Mouse (Mus musculus) hindbrain, postnatal 0 days (tissue): Measurements from ENCODE around the gene Gm884. TPM values are rescaled to one million over a fixed set of nuclear protein-coding genes. Genes with fewer than 3 reads are reported as not detected.

Experiments
- ATAC-seq: fragments of 200-750 bp; cut with Nextera tagmentation; 2 replicates; pipeline ENCODE4 v1.8.0; 2017; ENCODE audit warnings: mild to moderate bottlenecking, moderate TSS enrichment, moderate library complexity
- DNase-seq: peaks from one replicate; pipeline ENCODE4 v3.0.0-alpha.2; 2015; ENCODE audit warnings: low spot score
- H3K27ac ChIP-seq: fragments of 300-500 bp; sonication (generic); 2 replicates; pipeline ENCODE4 v1.5.1; 2014; ENCODE audit warnings: mild to moderate bottlenecking
- H3K27me3 ChIP-seq: fragments of 300-500 bp; sonication (generic); 2 replicates; pipeline ENCODE4 v1.6.1; 2014; ENCODE audit warnings: low read length, mixed read lengths; ENCODE audit not compliant: insufficient read depth
- H3K36me3 ChIP-seq: fragments of 300-500 bp; sonication (generic); 2 replicates; pipeline ENCODE4 v1.6.1; 2014; ENCODE audit warnings: low read length, mixed read lengths; ENCODE audit not compliant: insufficient read depth
- H3K4me1 ChIP-seq: fragments of 300-500 bp; sonication (generic); 2 replicates; pipeline ENCODE4 v1.6.1; 2014; ENCODE audit warnings: antibody characterized with exemption, low read length, mixed read lengths; ENCODE audit not compliant: insufficient read depth
- H3K4me2 ChIP-seq: fragments of 300-500 bp; sonication (generic); 2 replicates; pipeline ENCODE4 v1.6.1; 2014; ENCODE audit warnings: low read depth, mild to moderate bottlenecking, low read length, moderate library complexity, mixed read lengths
- H3K4me3 ChIP-seq: fragments of 300-500 bp; sonication (generic); 2 replicates; pipeline ENCODE4 v1.5.1; 2014; ENCODE audit warnings: low read length
- H3K9ac ChIP-seq: fragments of 300-500 bp; sonication (generic); replicated peaks from 2 replicates; pipeline ENCODE4 v1.6.1; 2014; ENCODE audit warnings: mild to moderate bottlenecking, low read length, moderate library complexity, mixed read lengths
- H3K9me3 ChIP-seq: fragments of 300-500 bp; sonication (generic); 2 replicates; pipeline ENCODE4 v1.6.1; 2016; ENCODE audit warnings: low read length, mixed read lengths
- CTCF ChIP-seq: IDR thresholded peaks from 2 replicates; pipeline ENCODE4 v1.5.1; 2016; ENCODE audit warnings: antibody characterized with exemption, control low read depth, low read depth
- WGBS: fragments of 180-500 bp; shearing (Covaris S2); extraction: QIAGEN DNeasy Blood & Tissue Kit; methylation state at CpG from one replicate; pipeline ENCODE4 v1.1.7; 2014; 5-methylcytosine and 5-hydroxymethylcytosine counted together
- polyA plus RNA-seq: library from polyadenylated mRNA; unstranded; fragments of >200 nt; fragmentation: Nextera tagmentation; extraction: Ambion mirVana; gene quantifications from 2 replicates; pipeline ENCODE4 v1.2.1, GENCODE M21; 2015
- total RNA-seq: library from RNA; depleted of rRNA; stranded (reverse); fragments of >200 nt; gene quantifications from 2 replicates; pipeline ENCODE4 v1.2.3, GENCODE M21; 2014

Gene Gm884
- total and polyA plus RNA-seq, 2 experiments from 2014 or later, result 0.03 TPM; not detected in 1

- Histone ChIP-seq H3K27ac (no peak overlapping the region), H3K36me3 (no peaks in the 10 kb centered on the region), H3K27me3 (0 out of 2 replicates have a peak, but pooled peaks cover 6% of the 10 kb centered on the region), H3K4me3 (no peak overlapping the region), H3K4me2 (no peak overlapping the region), H3K9ac (no peak overlapping the region), H3K9me3 (no peaks in the 10 kb centered on the region), H3K4me1 (no peaks in the 10 kb centered on the region)
- ATAC-seq (no peak), DNase-seq (no peak)
- TF ChIP-seq CTCF, result no peak
- WGBS, result 86% methylated on average over 6 of the region's 6 CpGs
Observed at GRCm38 (mm10) chr11:103636261-103636660, 15.3 kb upstream of the Gm884 start.

GRCm38 (mm10) chr11:103635481-103635880 lies 14.5 kb upstream of the Gm884 start:
- Histone ChIP-seq H3K27ac (no peak overlapping the region), H3K27me3 (0 out of 2 replicates have a peak, but pooled peaks cover 6% of the 10 kb centered on the region), H3K36me3 (no peaks in the 10 kb centered on the region), H3K4me2 (no peak overlapping the region), H3K4me3 (no peak overlapping the region), H3K9me3 (no peaks in the 10 kb centered on the region), H3K9ac (no peak overlapping the region), H3K4me1 (no peaks in the 10 kb centered on the region)
- ATAC-seq, result no peak
- DNase-seq, result no peak
- TF ChIP-seq CTCF, result no peak
- WGBS, result 77% methylated on average over 3 of the region's 3 CpGs

- no peaks in the 10 kb centered on the region for H3K9me3 ChIP-seq
- H3K27me3 ChIP-seq, result 0 out of 2 replicates have a peak, but pooled peaks cover 6% of the 10 kb centered on the region
- no peak for DNase-seq
- H3K4me1 ChIP-seq, result no peaks in the 10 kb centered on the region
- 87% methylated on average over 7 of the region's 7 CpGs for WGBS
- no peak overlapping the region for H3K27ac ChIP-seq
- H3K4me3 ChIP-seq, result no peak overlapping the region
- no peak overlapping the region for H3K9ac ChIP-seq
- no peak overlapping the region for H3K4me2 ChIP-seq
- TF ChIP-seq CTCF, result no peak
- no peaks in the 10 kb centered on the region for H3K36me3 ChIP-seq
- ATAC-seq, result no peak
Observed at GRCm38 (mm10) chr11:103634806-103635205, 13.9 kb upstream of the Gm884 start.

GRCm38 (mm10) chr11:103627453-103627852 lies 6.5 kb upstream of the Gm884 start:
- no peak overlapping the region for H3K4me3 ChIP-seq
- DNase-seq, result no peak
- TF ChIP-seq CTCF, result no peak
- H3K27me3 ChIP-seq, result no peaks in the 10 kb centered on the region
- no peak for ATAC-seq
- no peak overlapping the region for H3K4me2 ChIP-seq
- H3K4me1 ChIP-seq, result no peaks in the 10 kb centered on the region
- no peak overlapping the region for H3K9ac ChIP-seq
- WGBS, result 83% methylated on average over 23 of the region's 23 CpGs
- no peaks in the 10 kb centered on the region for H3K36me3 ChIP-seq
- no peaks in the 10 kb centered on the region for H3K9me3 ChIP-seq
- no peak overlapping the region for H3K27ac ChIP-seq

GRCm38 (mm10) chr11:103610772-103611171 lies 10.2 kb downstream of the Gm884 start:
- no peak overlapping the region for H3K4me3 ChIP-seq
- no peak for TF ChIP-seq CTCF
- ATAC-seq (no peak), DNase-seq (no peak)
- 99% methylated on average over 2 of the region's 2 CpGs for WGBS
- H3K36me3 ChIP-seq, result no peaks in the 10 kb centered on the region
- H3K9me3 ChIP-seq, result no peaks in the 10 kb centered on the region
- no peak overlapping the region for H3K4me2 ChIP-seq
- H3K9ac ChIP-seq, result no peak overlapping the region
- H3K27ac ChIP-seq, result no peak overlapping the region
- no peaks in the 10 kb centered on the region for H3K4me1 ChIP-seq
- H3K27me3 ChIP-seq, result no peaks in the 10 kb centered on the region

GRCm38 (mm10) chr11:103606611-103607010 lies 14.3 kb downstream of the Gm884 start:
- Histone ChIP-seq H3K27me3 (no peaks in the 10 kb centered on the region), H3K4me3 (no peak overlapping the region), H3K27ac (no peak overlapping the region), H3K36me3 (no peaks in the 10 kb centered on the region), H3K9me3 (no peaks in the 10 kb centered on the region), H3K4me2 (no peak overlapping the region), H3K4me1 (no peaks in the 10 kb centered on the region), H3K9ac (no peak overlapping the region)
- 74% methylated on average over 5 of the region's 5 CpGs for WGBS
- DNase-seq (no peak), ATAC-seq (no peak)
- TF ChIP-seq CTCF, result no peak

GRCm38 (mm10) chr11:103578339-103578738 lies 42.6 kb downstream of the Gm884 start:
- ATAC-seq (no peak), DNase-seq (no peak)
- no peaks in the 10 kb centered on the region for H3K4me1 ChIP-seq
- H3K27me3 ChIP-seq, result no peaks in the 10 kb centered on the region
- no peak overlapping the region for H3K4me3 ChIP-seq
- H3K27ac ChIP-seq, result no peak overlapping the region
- no peak overlapping the region for H3K9ac ChIP-seq
- no peaks in the 10 kb centered on the region for H3K9me3 ChIP-seq
- no peak for TF ChIP-seq CTCF
- WGBS, result 88% methylated on average over 11 of the region's 11 CpGs
- no peaks in the 10 kb centered on the region for H3K36me3 ChIP-seq
- no peak overlapping the region for H3K4me2 ChIP-seq
